Mouse (Mus musculus): ENCODE measurements around the gene Pus1. TPM values are rescaled to one million over a fixed set of nuclear protein-coding genes. Genes with fewer than 3 reads are reported as not detected.

The Pus1 gene
- total RNA-seq, 2 experiments from 2014 or later, result 17.7 to 20.2 TPM

Other genes with a start within 250 kb of the Pus1 start
- 100 to 1,000 TPM; 105 to 109 TPM for gene Galnt9, start 236.3 kb downstream of the Pus1 start, total RNA-seq (2021)
- 10 to 100 TPM; 20.0 to 24.7 TPM for gene Noc4l, start 127.2 kb downstream of the Pus1 start, total RNA-seq (2021)
- 10 to 100 TPM; 26.0 to 28.8 TPM for gene Ddx51, start 127.2 kb downstream of the Pus1 start, total RNA-seq (2021)
- 100 to 1,000 TPM in 1 of 2 experiments, 10 to 100 TPM in 1; 92.7 to 113 TPM for gene Ep400, start 9.9 kb downstream of the Pus1 start, total RNA-seq (2021)
- 10 to 100 TPM; 63.5 to 81.7 TPM for gene Ulk1, start 29.4 kb upstream of the Pus1 start, total RNA-seq (2021)
- gene Hscb, start 59.1 kb upstream of the Pus1 start, total RNA-seq (2021), result 10 to 100 TPM; 11.7 to 16.2 TPM
- 1 to 10 TPM; 1.8 to 2.5 TPM for gene Chek2, start 59.3 kb upstream of the Pus1 start, total RNA-seq (2021)
- gene Ttc28, start 99.1 kb upstream of the Pus1 start, total RNA-seq (2021), result 10 to 100 TPM; 12.7 to 13.0 TPM